Mouse (Mus musculus) heart, postnatal 25 days (tissue): Measurements from ENCODE around the gene Gm20388. TPM values are rescaled to one million over a fixed set of nuclear protein-coding genes. Genes with fewer than 3 reads are reported as not detected.
A peak's percentile ranks its signal among the peaks of the same experiment; 100 is the strongest.

Experiments
- DNase-seq: peaks from one replicate; pipeline ENCODE4 v3.0.0; 2022; ENCODE audit warnings: low spot score
- intact Hi-C: fragments of 180-260 bp; cut with DNase I; formaldehyde crosslinking; loops from one replicate; pipeline ENCODE4 v1.15.1; 2025
- total RNA-seq, 2 experiments: library from RNA; stranded (reverse); gene quantifications; 2 replicates each; pipeline ENCODE4 v1.2.3; 2021

The Gm20388 gene
- total RNA-seq, 2 experiments from 2014 or later: 2.7 TPM; not detected in 1

DNA sequence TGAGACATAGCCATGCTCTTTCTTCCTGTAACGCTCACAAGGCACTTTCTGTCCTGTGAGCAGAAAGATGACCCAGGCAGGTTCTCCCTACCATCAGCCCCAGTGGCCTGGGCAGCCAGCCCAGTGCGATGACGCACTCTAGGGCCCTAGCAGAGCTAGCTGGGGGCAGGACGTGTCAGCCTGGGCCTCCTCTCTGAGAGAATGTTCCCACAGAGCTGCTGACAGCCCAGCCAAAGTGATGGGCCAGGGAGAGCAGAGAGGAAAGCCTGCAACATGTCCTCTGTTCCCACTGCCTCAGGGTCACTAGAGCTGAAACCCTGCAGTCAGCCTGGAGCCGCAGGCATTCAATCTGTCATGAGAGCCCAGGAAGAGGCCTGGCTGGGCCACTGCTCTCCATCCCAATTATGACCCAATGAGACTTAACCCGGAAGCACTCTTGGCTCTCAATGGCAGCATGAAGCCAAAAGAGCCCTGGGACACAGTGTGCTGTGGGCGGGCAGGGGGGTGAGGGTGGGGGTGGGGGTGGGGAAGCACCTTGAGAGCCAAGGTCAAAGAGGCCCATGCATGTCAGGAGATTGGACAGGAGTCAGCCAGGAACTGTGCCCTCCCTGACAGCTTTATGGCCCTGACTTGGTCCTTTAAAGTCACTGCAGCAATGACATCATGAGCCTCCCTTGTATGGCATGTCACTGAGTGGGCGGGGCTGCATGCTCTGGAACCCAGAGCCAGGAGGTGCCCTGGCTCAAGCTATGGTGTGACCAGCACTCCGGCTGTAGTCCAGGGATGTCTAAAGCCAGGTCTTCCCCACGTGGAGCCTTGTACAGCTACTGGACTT lies 1465.7 kb downstream of the Gm20388 start:
- intact Hi-C loops: no loop called here
- peak; percentile 90 for DNase-seq

DNA sequence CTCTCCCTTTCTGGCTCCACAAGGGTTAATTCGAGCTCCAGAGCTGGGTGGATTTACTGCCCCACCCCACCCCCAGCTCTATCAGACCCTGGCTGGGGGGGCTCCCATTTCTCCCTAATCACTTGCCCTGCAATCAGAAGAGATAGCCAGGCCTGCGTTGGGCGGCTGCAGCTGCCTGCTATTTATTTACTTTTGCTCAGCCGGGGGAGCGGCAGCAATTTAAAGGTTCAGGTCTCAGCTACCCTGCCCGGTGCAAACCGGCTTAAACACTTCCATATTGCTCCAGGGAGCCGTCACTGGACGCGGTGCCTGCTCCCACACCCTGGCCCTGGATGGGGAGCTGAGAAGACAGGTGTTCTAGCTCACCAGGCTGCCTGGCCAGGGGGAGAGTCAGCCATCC lies 1467.0 kb downstream of the Gm20388 start:
- no peak for DNase-seq
- intact Hi-C loops: loop anchor here (2.0 kb wide), 1 partner anchor 41 kb away; no protein-coding TSS in a partner anchor

DNA sequence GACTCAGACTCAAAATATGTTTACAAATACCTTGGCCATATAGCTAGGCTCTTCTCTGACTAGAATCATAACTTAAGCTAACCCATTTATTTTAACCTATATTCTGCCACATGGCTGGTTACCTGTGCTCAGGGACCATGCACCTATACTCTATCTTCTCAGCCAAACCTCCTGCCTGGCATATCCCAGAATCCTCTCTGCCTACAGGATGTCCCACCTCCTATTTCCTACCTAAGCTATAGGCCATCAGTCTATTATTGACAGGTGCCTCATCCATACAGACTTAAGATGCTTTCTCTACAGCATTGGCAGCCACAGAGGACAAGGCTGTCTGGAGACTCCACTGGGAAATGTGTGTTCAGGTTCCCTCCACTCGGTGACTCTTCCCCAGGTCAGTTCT lies 1468.7 kb downstream of the Gm20388 start:
- intact Hi-C loops: loop anchor here (2.0 kb wide), 1 partner anchor 43 kb away; no protein-coding TSS in a partner anchor

DNA sequence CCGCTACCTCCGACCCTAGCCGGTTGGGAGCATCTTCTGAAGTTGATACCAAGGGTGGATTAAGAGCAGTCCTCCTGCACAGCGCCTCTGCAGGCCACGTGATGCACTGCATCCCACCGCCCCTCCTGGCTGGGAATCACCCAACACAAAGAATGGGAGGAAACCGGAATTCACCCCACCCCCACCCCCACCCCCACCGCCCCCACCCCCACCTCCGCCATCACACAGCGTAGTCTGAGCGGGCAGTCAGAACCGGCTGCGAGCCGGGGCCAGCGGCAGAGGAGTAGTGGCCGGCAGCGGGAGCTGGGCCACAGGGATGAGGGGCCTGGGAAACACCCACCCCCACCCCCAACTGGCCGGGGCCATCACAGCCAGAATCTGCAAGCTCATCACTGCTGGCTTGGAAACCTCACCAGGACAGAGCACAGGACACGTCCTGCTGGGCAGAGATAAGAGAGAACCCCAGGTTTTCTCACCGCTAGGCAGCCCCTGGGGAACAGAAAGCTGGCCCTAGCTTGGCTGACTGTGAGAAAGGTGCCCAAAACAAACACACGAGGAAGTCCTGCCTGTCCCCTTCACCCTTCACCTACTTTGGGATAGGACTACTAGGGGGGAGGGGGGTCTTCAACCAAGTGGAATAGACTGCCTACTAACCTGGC lies 1472.1 kb downstream of the Gm20388 start:
- peak; percentile 72 for DNase-seq
- intact Hi-C loops: no loop called here

More for the DNA sequence above, 1468.7 kb downstream of the Gm20388 start:
- no peak for DNase-seq

DNA sequence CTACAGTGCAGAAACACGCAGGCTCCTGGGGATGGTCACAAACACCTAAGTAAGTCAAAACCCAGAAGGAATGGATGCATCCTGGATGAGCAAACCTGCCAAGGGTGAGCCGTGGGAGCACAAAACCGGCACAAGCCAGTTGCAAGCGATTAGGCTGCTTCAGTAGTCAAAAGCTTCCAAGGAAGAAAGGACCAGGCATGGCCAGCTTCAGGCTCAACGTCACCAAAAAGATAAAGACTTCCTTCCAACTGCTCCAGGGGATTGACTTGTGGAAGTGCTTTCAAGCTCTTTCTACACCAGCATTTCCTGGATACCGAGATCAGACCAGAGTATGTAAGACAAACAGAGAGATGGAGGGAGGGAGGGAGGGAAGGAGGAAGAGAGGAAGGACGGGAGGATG lies 1474.9 kb downstream of the Gm20388 start:
- intact Hi-C loops: loop anchor here (5.0 kb wide), 1 partner anchor 158 kb away; no protein-coding TSS in a partner anchor
- no peak for DNase-seq

DNA sequence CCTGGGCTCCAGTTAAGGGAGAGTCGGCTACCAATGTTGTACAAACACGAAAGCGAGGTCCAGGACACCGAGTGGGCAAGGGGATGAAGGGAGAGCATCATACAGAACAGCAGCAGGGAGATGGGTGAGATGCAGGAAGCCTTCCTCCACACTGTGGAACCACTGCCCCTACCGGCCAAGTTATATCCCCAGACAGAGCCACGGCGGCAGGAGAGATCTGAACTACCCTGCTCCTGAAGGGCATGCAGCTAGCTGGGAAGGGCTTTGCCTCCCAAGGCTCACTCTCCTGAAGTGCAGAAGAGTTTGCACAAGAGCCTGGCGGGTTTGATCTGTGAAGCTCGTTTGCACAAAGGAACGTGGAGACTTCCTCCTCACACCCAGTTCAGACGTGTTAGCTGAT lies 1480.0 kb downstream of the Gm20388 start:
- intact Hi-C loops: no loop called here
- no peak for DNase-seq

DNA sequence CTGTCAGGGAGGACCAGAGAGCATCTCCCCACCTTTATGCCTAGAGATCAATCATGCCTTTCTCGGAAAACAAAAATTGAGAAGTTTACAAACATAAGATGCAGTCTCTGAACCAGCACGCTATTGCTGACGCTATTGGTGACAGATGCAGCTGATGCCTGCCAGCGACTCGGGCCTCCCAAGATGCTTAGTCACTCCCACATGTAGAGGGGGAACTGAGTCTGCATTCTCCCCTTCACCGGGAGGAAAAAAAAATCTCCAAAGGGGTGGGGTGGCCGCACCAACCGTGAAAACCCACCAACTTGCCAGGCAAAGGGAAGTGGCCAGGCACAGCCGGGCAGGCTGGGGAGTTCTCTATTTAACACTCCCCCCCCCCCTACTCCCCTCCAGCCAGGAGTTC lies 1480.6 kb downstream of the Gm20388 start:
- intact Hi-C loops: no loop called here
- no peak for DNase-seq

DNA sequence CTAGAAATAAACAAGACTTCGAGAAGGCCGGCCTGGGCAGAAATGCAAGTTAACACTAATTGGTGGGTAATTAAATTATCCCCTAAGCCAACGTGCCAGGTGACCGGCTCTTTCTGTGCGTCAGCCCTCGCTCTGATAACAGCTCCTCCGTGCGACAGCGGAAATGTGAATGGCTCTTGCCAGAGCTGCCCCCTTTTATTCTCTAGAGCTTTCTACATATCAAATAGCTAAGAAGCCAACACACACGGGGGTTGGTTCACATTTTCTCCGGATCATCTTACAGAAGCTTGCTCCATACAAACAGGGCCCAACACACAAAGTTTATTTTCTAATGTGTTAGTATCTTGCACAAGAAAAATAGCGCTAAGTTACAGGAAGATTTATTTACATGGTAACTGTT lies 1481.1 kb downstream of the Gm20388 start:
- intact Hi-C loops: no loop called here
- no peak for DNase-seq

DNA sequence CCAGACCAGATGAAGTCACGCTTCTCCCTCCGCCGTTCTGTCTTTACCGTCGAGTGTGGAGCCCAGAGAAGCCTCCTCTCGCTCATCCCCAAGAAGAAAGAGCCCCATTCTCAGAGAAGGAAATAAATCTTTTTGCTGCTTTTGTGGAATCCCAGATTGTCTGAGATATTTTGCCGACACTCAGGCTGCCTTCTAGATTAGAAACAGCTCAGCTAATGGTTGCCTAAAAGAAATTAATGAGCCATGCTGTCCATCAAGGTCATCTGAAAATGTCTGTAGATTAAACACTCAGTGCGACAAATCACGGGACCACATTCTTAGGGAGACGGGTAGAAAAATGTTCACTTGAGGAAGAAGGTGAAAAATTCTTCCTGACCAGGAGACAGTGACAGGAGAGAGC lies 1481.8 kb downstream of the Gm20388 start:
- DNase-seq: no peak
- intact Hi-C loops: no loop called here

DNA sequence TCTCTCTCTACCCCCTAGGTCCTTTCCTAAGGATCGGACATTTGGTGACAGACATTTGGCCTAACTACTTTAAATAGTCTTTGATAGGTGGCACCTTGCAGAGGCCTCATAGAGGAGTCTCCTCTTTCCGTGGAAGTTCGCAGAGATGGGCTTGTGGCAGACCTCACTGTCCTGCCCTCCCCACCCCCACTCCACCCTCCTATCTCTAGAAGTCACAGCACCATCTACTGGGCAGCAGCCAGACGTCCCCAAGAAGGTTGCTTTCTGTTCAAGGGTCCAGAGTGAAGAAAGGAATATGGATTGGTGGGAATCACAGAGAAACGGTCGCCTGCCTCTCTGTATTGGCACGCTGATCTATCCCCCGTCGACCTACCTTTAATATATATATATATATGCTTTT lies 1482.5 kb downstream of the Gm20388 start:
- intact Hi-C loops: loop anchor here (1.0 kb wide), 1 partner anchor 280 kb away; no protein-coding TSS in a partner anchor
- no peak for DNase-seq

DNA sequence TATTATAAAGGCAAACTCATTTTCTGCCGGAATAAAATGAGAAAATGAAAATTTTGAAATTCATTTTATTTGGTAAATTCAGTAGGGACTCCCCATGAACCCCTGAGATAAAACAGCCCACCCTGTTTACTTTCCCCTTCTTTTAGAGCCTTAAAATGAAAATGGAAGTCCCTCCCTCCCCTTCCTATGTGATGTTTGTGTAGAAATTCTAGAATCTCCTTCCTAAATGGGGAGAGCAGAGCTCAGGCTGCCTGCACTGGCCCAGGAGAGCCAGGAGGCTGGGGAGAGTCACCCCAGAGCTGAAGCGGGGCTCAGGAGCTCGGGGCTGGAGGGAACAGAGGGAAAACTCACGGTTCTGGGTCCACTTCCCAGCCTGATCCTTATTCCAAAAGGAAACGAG lies 1484.0 kb downstream of the Gm20388 start:
- intact Hi-C loops: no loop called here
- DNase-seq: no peak

DNA sequence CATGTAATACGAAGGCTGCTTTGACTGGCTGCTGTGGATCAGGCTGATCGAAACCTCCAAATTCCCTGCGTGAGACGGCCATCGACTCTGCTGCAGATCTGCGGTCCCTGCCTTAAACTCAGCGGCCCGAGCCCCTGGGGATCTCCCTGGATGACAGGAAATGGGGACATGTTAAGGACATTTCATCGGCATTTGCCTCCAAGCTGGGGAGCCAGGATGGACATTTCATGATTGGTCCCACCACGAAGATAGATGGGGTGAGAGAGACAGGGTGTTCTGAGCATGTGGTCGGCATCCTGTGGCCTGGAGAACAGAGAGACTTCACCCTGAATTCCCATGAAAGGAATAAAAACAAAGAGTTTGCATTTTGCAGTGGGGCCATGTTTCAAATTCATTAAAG lies 1484.7 kb downstream of the Gm20388 start:
- DNase-seq: no peak
- intact Hi-C loops: no loop called here

DNA sequence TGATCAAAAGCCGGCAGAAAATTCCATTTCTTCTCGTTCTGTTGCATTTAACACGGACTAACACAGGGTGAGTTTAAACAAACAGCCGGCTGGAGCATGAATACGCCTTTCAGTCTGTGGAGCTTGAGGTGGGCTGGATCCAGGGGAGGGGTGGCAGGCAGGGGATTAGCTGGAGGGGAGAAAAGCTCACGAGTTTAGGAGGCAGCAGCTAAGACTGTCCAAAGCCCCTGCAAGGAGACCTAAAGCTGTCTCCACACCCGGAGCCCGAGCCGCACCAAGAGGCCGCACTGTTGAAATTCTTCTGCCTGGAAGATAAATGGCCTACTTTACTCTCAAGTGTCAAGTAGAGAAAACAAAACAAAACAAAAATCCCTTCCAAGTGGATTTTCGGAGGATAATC lies 1485.5 kb downstream of the Gm20388 start:
- intact Hi-C loops: loop anchor here (2.0 kb wide), 1 partner anchor 117 kb away; no protein-coding TSS in a partner anchor
- DNase-seq: no peak

DNA sequence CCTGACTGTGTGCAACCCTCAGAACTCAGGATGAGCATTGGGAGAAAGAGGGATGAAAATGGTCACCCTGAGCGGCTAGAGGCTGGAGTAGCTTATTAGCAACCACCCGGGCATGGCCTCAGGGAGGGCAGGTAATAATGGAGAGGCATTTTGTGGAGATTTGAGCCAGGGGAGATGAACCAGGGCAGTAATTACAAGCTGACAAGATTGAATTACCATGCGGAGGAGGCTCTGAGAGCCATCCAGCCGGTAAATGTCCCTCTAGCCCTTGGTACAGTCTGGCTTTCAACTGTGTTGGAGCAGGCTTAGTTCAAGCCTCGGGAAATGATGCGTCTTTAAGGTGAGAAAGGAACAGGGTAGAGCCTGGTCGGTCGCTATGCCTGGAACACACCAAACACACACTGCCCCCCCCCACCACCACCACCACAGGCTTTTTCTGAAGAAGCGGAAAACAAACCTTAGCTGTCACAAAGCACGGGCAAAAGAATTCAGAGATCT lies 1486.6 kb downstream of the Gm20388 start:
- intact Hi-C loops: loop anchor here (2.0 kb wide), 1 partner anchor 116 kb away; no protein-coding TSS in a partner anchor
- DNase-seq: no peak

DNA sequence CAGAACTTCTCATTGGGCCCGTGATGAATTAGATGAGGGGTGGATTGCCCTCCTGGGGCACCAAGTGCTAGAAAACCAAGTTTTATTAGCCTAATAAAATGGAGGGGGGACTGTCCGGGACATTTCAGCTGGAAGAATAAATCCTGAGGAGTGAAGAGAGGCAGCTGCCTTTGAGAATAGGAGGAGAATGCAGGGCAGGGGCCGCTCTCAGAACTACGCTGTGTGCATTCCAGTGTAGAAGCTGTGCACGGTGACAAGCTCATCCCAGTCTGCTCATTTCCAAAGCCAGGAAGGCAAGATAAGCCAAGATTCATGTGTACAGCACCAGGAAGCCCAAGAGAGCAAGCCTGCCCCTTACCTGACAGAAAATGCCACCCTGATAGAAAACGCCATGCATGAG lies 1487.4 kb downstream of the Gm20388 start:
- DNase-seq: no peak
- intact Hi-C loops: no loop called here

DNA sequence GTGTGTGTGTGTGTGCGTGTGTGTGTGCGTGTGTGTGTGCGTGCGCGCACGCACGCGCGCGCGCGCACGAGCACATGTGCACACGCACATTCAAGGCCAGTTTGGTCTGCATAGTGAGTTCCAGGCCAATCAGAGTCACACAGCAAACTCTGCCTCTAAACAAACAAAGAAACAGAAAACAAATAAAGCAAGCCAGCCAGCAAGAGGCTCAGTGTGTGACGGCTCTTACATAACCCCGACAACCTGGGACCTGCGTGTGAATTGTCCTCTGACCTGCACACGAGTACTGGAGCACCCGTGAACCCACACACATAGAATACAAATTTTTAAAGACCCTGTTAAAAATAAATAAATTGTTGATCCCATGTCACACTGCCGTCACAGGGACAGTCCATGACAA lies 1488.1 kb downstream of the Gm20388 start:
- no peak for DNase-seq
- intact Hi-C loops: no loop called here

DNA sequence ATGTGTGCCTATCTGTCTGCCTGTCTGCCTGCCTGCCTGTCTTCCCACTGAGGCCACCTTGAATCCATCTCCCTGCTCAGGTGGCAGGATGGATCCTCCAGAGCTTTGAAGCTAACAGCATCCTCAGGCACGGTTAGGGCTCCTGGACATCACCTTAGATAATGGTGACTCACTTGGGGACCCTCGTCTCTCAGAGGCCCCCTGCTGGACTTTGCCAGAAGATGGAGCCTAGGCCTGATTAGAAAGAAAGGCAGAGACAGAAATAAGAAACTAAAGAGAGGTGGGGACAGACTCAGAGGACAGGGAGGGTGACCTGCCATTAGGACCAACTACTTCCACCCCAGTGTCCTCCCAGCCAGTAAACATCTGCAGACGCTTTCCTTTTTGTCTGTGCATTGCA lies 1488.5 kb downstream of the Gm20388 start:
- DNase-seq: no peak
- intact Hi-C loops: no loop called here

DNA sequence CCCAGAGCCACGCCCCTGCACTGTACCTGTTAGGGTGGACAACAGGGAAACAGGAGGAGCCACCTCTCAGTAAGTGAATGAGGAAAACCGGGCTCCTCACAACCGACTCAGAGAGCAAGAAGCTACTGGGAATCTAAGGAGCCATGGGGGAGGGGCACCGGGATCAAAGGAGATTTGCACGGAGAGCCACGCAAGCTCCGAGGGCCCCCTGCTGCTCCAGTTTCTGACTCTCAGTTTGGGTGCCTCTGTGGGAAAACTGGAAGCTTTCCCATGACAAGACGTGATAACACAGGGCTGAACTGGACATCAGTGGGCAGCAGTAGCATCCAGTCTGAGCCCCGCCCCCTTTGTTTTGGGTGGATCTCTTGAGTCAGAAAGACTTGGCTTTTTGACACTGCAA lies 1489.9 kb downstream of the Gm20388 start:
- intact Hi-C loops: no loop called here
- no peak for DNase-seq

DNA sequence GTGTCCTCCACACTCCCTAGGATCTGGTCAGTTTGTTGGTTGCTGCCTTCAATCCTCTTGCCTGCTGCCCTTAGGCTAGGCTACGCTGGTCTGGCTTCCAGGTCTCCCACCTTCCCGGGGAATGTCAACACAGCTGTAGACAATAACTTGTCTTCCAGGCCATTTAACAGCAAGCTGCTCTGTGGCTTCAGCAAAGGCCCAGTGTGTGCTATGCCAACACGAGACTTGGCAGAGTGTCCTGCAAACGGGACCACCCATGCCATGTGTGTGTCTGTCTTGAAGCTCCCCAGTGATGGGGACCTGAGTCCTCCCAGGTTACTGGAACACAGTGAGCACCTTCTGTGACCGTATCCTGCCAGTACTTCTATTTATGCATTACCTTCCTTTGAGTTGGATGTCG lies 1493.2 kb downstream of the Gm20388 start:
- intact Hi-C loops: no loop called here
- DNase-seq: no peak

DNA sequence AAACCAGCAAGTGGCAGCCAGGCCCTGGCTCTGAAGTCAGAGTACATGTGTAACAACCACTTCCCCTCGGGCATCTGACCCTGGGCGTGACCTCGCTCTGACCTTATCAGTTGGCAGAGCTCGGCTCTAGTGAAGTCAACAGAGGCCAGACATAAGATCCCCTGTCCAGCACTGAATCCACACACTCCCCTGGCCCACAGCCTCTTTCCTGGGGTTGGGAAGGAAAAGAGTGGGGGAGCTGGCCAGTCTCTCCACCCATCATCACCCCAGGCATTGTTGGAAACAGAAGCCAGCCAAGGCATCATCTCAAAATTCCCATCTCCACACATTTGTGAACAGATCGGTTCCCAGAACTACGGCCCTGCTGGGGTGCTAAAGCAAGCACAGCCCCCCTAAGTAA lies 1507.4 kb downstream of the Gm20388 start:
- intact Hi-C loops: loop anchor here (5.0 kb wide), 1 partner anchor 59 kb away; no protein-coding TSS in a partner anchor
- DNase-seq: no peak

DNA sequence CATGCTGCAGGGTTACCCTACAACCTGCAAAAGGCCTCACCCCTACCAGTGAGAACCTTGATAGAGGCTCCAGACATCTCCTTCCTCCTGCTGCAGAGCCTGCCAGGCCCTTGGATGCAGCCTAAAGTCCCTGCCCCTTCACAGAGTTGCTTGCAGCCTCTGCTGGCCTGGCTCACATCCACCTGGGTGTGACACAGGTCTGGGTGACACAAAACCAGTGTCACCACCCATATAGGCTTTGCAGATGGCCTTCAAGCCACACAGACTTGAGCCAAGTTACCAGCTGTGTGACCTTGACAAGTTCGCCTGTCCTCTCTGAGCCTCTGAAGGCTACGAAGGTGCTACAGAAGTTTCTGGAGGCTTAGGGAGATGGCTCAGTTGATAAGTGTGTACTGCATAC lies 1508.9 kb downstream of the Gm20388 start:
- no peak for DNase-seq
- intact Hi-C loops: loop anchor here (5.0 kb wide), 1 partner anchor 58 kb away; no protein-coding TSS in a partner anchor
